33 mouse cellular contexts compared by ENCODE assay signal in genomic region chr9:63151949-63152348, GRCm38 (mm10). TPM values are rescaled to one million over a fixed set of nuclear protein-coding genes. Genes with fewer than 3 reads are reported as not detected.
A peak's percentile ranks its signal among the peaks of the same experiment; 100 is the strongest.
DNase-seq lines count a peak whose midpoint lies in the region; ATAC-seq and TF ChIP-seq lines count a peak whose summit lies in the region.
"Had no signal": no experiment of that assay in that cellular context is flagged by ENCODE, and none has a peak within 500 bp of the region (broad histone marks: within the 10 kb centered on the region; RNA-seq: fewer than 3 reads in every experiment).

No protein-coding gene starts in this region.

- no peak overlapping the region for H3K4me3 ChIP-seq in midbrain, embryonic 13.5 days (replicated peaks)
- H3K4me3 ChIP-seq in midbrain, embryonic 11.5 days (ENCODE audit: low read depth, low read length) = no peak overlapping the region
- H3K4me3 ChIP-seq in forebrain, embryonic 14.5 days (ENCODE audit: low read depth, low read length) = no peak overlapping the region
- H3K4me3 ChIP-seq in forebrain, postnatal 0 days (ENCODE audit: low read depth, low read length) = no peak overlapping the region
- H3K4me3 ChIP-seq in neural tube, embryonic 13.5 days = peak overlapping the region; percentile 12
- H3K4me3 ChIP-seq: gastrocnemius, adult 2 months; limb, embryonic 10.5 days; liver, embryonic 13.5 days; midbrain, embryonic 10.5 days had no signal

- H3K27me3 ChIP-seq in midbrain, embryonic 13.5 days = peaks cover 95% of the 10 kb centered on the region
- peaks cover 67% of the 10 kb centered on the region for H3K27me3 ChIP-seq in midbrain, embryonic 11.5 days (ENCODE audit: control insufficient read depth, insufficient read depth, low read length)
- peaks cover 88% of the 10 kb centered on the region for H3K27me3 ChIP-seq in forebrain, embryonic 14.5 days (replicated peaks; ENCODE audit: control insufficient read depth, insufficient read depth, low read length)
- peaks cover 60% of the 10 kb centered on the region for H3K27me3 ChIP-seq in forebrain, postnatal 0 days (ENCODE audit: insufficient read depth, low read length)
- peaks cover 89% of the 10 kb centered on the region for H3K27me3 ChIP-seq in neural tube, embryonic 13.5 days

- H3K9me3 ChIP-seq in midbrain, embryonic 13.5 days = no peaks in the 10 kb centered on the region
- H3K9me3 ChIP-seq in midbrain, embryonic 11.5 days (ENCODE audit: control insufficient read depth, low read length) = no peaks in the 10 kb centered on the region; the same call in 1 of the 2 replicates
- no peaks in the 10 kb centered on the region for H3K9me3 ChIP-seq in forebrain, embryonic 14.5 days (replicated peaks; ENCODE audit: control insufficient read depth, low read length)
- no peaks in the 10 kb centered on the region for H3K9me3 ChIP-seq in forebrain, postnatal 0 days (ENCODE audit: low read length)
- no peaks in the 10 kb centered on the region for H3K9me3 ChIP-seq in neural tube, embryonic 13.5 days
- H3K9me3 ChIP-seq: limb, embryonic 10.5 days; limb, embryonic 15.5 days; liver, embryonic 13.5 days; midbrain, embryonic 10.5 days had no signal

- no peaks in the 10 kb centered on the region for H3K36me3 ChIP-seq in midbrain, embryonic 13.5 days
- H3K36me3 ChIP-seq in midbrain, embryonic 11.5 days (ENCODE audit: control insufficient read depth, insufficient read depth, low read length) = no peaks in the 10 kb centered on the region
- no peaks in the 10 kb centered on the region for H3K36me3 ChIP-seq in forebrain, embryonic 14.5 days (ENCODE audit: control insufficient read depth, insufficient read depth, low read length)
- no peaks in the 10 kb centered on the region for H3K36me3 ChIP-seq in forebrain, postnatal 0 days (ENCODE audit: insufficient read depth)
- H3K36me3 ChIP-seq in neural tube, embryonic 13.5 days = no peaks in the 10 kb centered on the region
- H3K36me3 ChIP-seq: limb, embryonic 10.5 days; limb, embryonic 15.5 days; liver, embryonic 13.5 days; midbrain, embryonic 10.5 days had no signal

- WGBS in midbrain, embryonic 13.5 days = 20% methylated on average over 14 of the region's 14 CpGs
- WGBS in midbrain, embryonic 11.5 days = 21% methylated on average over 14 of the region's 14 CpGs
- WGBS in forebrain, embryonic 14.5 days = 7% methylated on average over 14 of the region's 14 CpGs
- 9% methylated on average over 14 of the region's 14 CpGs for WGBS in forebrain, postnatal 0 days
- 16% methylated on average over 14 of the region's 14 CpGs for WGBS in neural tube, embryonic 13.5 days

- peaks cover 38% of the 10 kb centered on the region for H3K4me1 ChIP-seq in midbrain, embryonic 13.5 days (replicated peaks)
- peaks cover 8% of the 10 kb centered on the region for H3K4me1 ChIP-seq in midbrain, embryonic 11.5 days (ENCODE audit: control insufficient read depth, insufficient read depth, low read length)
- peaks cover 2% of the 10 kb centered on the region for H3K4me1 ChIP-seq in forebrain, embryonic 14.5 days (ENCODE audit: control insufficient read depth, insufficient read depth, low read length)
- peaks cover 6% of the 10 kb centered on the region; the same call in 1 of the 2 replicates for H3K4me1 ChIP-seq in forebrain, postnatal 0 days (ENCODE audit: insufficient read depth)
- H3K4me1 ChIP-seq in neural tube, embryonic 13.5 days (replicated peaks) = peaks cover 53% of the 10 kb centered on the region

- no peak overlapping the region for H3K9ac ChIP-seq in midbrain, embryonic 13.5 days (replicated peaks)
- no peak overlapping the region for H3K9ac ChIP-seq in midbrain, embryonic 11.5 days (ENCODE audit: low read length)
- H3K9ac ChIP-seq in forebrain, embryonic 14.5 days (ENCODE audit: low read length) = no peak overlapping the region
- no peak overlapping the region for H3K9ac ChIP-seq in forebrain, postnatal 0 days
- H3K9ac ChIP-seq in neural tube, embryonic 13.5 days = no peak overlapping the region; the same call in 1 of the 2 replicates
- H3K9ac ChIP-seq: limb, embryonic 15.5 days; liver, embryonic 13.5 days had no signal

- peak; percentile 37; the same call in 1 of the 2 replicates for ATAC-seq in midbrain, embryonic 13.5 days
- no peak for ATAC-seq in midbrain, embryonic 11.5 days (ENCODE audit: low FRiP score)
- peak; percentile 76 for ATAC-seq in forebrain, embryonic 14.5 days
- 0 out of 2 replicates have a peak, but pooled peaks have one; percentile 23 for ATAC-seq in forebrain, postnatal 0 days
- peak; percentile 11; the same call in 1 of the 2 replicates for ATAC-seq in neural tube, embryonic 13.5 days (ENCODE audit: low read depth)
- ATAC-seq in megakaryocyte, adult 5-6 weeks (ENCODE audit: poor library complexity, severe bottlenecking) = no peak
- ATAC-seq: activated CD4-positive, CD25-positive, alpha-beta regulatory T cell, adult 4 months had no signal

- TF ChIP-seq CTCF in forebrain, postnatal 0 days (IDR thresholded peaks at IDR 0.05; ENCODE audit: low read depth) = no peak

- no peak for DNase-seq in midbrain, embryonic 11.5 days (ENCODE audit: low spot score, missing footprints)
- peak; percentile 79 for DNase-seq in forebrain, embryonic 14.5 days (ENCODE audit: low spot score)
- DNase-seq in forebrain, postnatal 0 days = no peak
- no peak for DNase-seq in urinary bladder, postnatal 14 days (ENCODE audit: low spot score)
- no peak for DNase-seq in lung, postnatal 4 days
- DNase-seq: adrenal gland, adult 2 months; adrenal gland, postnatal 36 days; B cell, adult 2 months; cerebellum, adult 8-10 months; cerebellum, postnatal 36 days; gastrocnemius, adult 2 months; gastrocnemius, postnatal 36 days; heart, adult 18-20 months; heart, postnatal 36 days; kidney, adult 8-10 months; kidney, postnatal 4 days; liver, embryonic 13.5 days; lung, adult 2 months; lung, postnatal 10 days; right cerebral cortex, postnatal 14 days had no signal

- no peak overlapping the region for H3K27ac ChIP-seq in midbrain, embryonic 13.5 days
- no peak overlapping the region for H3K27ac ChIP-seq in midbrain, embryonic 11.5 days (ENCODE audit: low read depth, low read length)
- no peak overlapping the region for H3K27ac ChIP-seq in forebrain, embryonic 14.5 days (ENCODE audit: low read depth, low read length)
- H3K27ac ChIP-seq in forebrain, postnatal 0 days (ENCODE audit: low read depth, low read length) = no peak overlapping the region
- H3K27ac ChIP-seq in neural tube, embryonic 13.5 days (replicated peaks) = peak overlapping the region; percentile 93; the same call in 1 of the 2 replicates
- H3K27ac ChIP-seq: gastrocnemius, adult 2 months; kidney, postnatal 0 days; limb, embryonic 10.5 days; limb, embryonic 15.5 days; liver, embryonic 13.5 days; midbrain, embryonic 10.5 days had no signal

- H3K4me2 ChIP-seq in midbrain, embryonic 13.5 days (replicated peaks) = no peak overlapping the region
- H3K4me2 ChIP-seq in midbrain, embryonic 11.5 days = no peak overlapping the region
- no peak overlapping the region for H3K4me2 ChIP-seq in forebrain, embryonic 14.5 days (ENCODE audit: low read length)
- no peak overlapping the region for H3K4me2 ChIP-seq in forebrain, postnatal 0 days (ENCODE audit: low read depth)
- H3K4me2 ChIP-seq in neural tube, embryonic 13.5 days = peak overlapping the region; percentile 61
- H3K4me2 ChIP-seq: limb, embryonic 15.5 days; liver, embryonic 13.5 days had no signal

RNA-seq across cellular contexts. Expression of gene Skor1, which starts 3.2 kb away (rescaled TPM):
- 1.7 and 2.0 TPM in 2 replicates for polyA plus RNA-seq in midbrain, embryonic 13.5 days (2015; fragmentation: Nextera tagmentation; extraction: Ambion mirVana)
- 0.05 and 0.10 TPM in 2 replicates for polyA plus RNA-seq in midbrain, embryonic 11.5 days (2014; fragmentation: Nextera tagmentation; extraction: Ambion mirVana)
- 0.27 and 0.30 TPM in 2 replicates for polyA plus RNA-seq in forebrain, embryonic 14.5 days (2014; fragmentation: Nextera tagmentation; extraction: Ambion mirVana)
- total RNA-seq in forebrain, postnatal 0 days (2014; rRNA removed) = 0.69 and 1.0 TPM in 2 replicates
- polyA plus RNA-seq in forebrain, postnatal 0 days (2015; fragmentation: Nextera tagmentation; extraction: Ambion mirVana) = 0.30 and 0.35 TPM in 2 replicates
- 25.4 and 27.9 TPM in 2 replicates for polyA plus RNA-seq in neural tube, embryonic 13.5 days (2015; fragmentation: Nextera tagmentation; extraction: Ambion mirVana)
- 0.27 TPM in 1 of 2 replicates, not detected in the other for total RNA-seq in megakaryocyte, adult 5-6 weeks (2015)
- not detected in 2 replicates for total RNA-seq in megakaryocyte, adult 5-6 weeks (2017)
- total RNA-seq: heart, adult 18-20 months; monocyte, adult 5-6 weeks had no signal
- polyA plus RNA-seq: activated CD4-positive, CD25-positive, alpha-beta regulatory T cell, adult 4 months; heart, embryonic 11.5 days; heart, embryonic 16.5 days; intestine, embryonic 14.5 days; kidney, postnatal 0 days; liver, embryonic 13.5 days; stomach, embryonic 14.5 days had no signal

Comparison
In these comparisons a context has a peak if more than half of its experiments do, and no peak if none do; other contexts are left out.
1. ATAC-seq: peak in midbrain, embryonic 13.5 days (single experiment), forebrain, embryonic 14.5 days (single experiment), forebrain, postnatal 0 days (single experiment) and neural tube, embryonic 13.5 days (single experiment); none in midbrain, embryonic 11.5 days (single experiment) and megakaryocyte, adult 5-6 weeks (single experiment).